Mouse (Mus musculus) limb, embryonic 14.5 days (tissue): Measurements from ENCODE around the gene Orm1. TPM values are rescaled to one million over a fixed set of nuclear protein-coding genes. Genes with fewer than 3 reads are reported as not detected.
"Not testable (repeated sequence)": the region's sequence is repeated elsewhere in the genome, so short reads cannot be mapped to it uniquely, and the experiment has no call there.

Experiments
- ATAC-seq: fragments of 200-750 bp; cut with Nextera tagmentation; 2 replicates; pipeline ENCODE4 v1.8.0; 2017; ENCODE audit warnings: low read depth, moderate number of reproducible peaks, moderate TSS enrichment; ENCODE audit not compliant: low FRiP score
- DNase-seq: peaks from one replicate; pipeline ENCODE4 v3.0.0-alpha.2; 2015; ENCODE audit warnings: low spot score
- H3K27ac ChIP-seq: fragments of 300-500 bp; sonication (generic); replicated peaks from 2 replicates; pipeline ENCODE4 v1.5.1; 2014; ENCODE audit warnings: low read depth, mild to moderate bottlenecking, low read length, moderate library complexity, mixed read lengths
- H3K27me3 ChIP-seq: fragments of 300-500 bp; sonication (generic); 2 replicates; pipeline ENCODE4 v1.6.1; 2014; ENCODE audit warnings: low read length, mixed read lengths; ENCODE audit not compliant: control insufficient read depth, insufficient read depth
- H3K36me3 ChIP-seq: fragments of 300-500 bp; sonication (generic); 2 replicates; pipeline ENCODE4 v1.6.1; 2014; ENCODE audit warnings: mild to moderate bottlenecking, low read length, moderate library complexity, mixed read lengths; ENCODE audit not compliant: control insufficient read depth, insufficient read depth
- H3K4me1 ChIP-seq: fragments of 300-500 bp; sonication (generic); 2 replicates; pipeline ENCODE4 v1.6.1; 2014; ENCODE audit warnings: antibody characterized with exemption, low read length, mixed read lengths; ENCODE audit not compliant: control insufficient read depth, insufficient read depth
- H3K4me2 ChIP-seq: fragments of 300-500 bp; sonication (generic); replicated peaks from 2 replicates; pipeline ENCODE4 v1.6.1; 2014; ENCODE audit warnings: low read depth, mild to moderate bottlenecking, low read length, moderate library complexity; ENCODE audit not compliant: severe bottlenecking
- H3K4me3 ChIP-seq: fragments of 300-500 bp; sonication (generic); replicated peaks from 2 replicates; pipeline ENCODE4 v1.5.1; 2014; ENCODE audit warnings: low read length
- H3K9ac ChIP-seq: fragments of 300-500 bp; sonication (generic); 2 replicates; pipeline ENCODE4 v1.6.1; 2014; ENCODE audit warnings: mild to moderate bottlenecking, low read depth, low read length, moderate library complexity; ENCODE audit not compliant: severe bottlenecking
- H3K9me3 ChIP-seq: fragments of 300-500 bp; sonication (generic); 2 replicates; pipeline ENCODE4 v1.6.1; 2016; ENCODE audit warnings: low read length; ENCODE audit not compliant: control insufficient read depth
- POLR2A ChIP-seq: fragments of 200-500 bp; IDR thresholded peaks from 2 replicates; pipeline ENCODE4 v1.8.0; 2012; ENCODE audit warnings: inconsistent platforms, mild to moderate bottlenecking, moderate library complexity, borderline replicate concordance; ENCODE audit not compliant: insufficient read depth, insufficient read length; ENCODE audit errors: extremely low read depth
- WGBS: fragments of 180-500 bp; shearing (Covaris S2); extraction: QIAGEN DNeasy Blood & Tissue Kit; methylation state at CpG from one replicate; pipeline ENCODE4 v1.1.7; 2014; 5-methylcytosine and 5-hydroxymethylcytosine counted together
- polyA plus RNA-seq, 2 experiments: library from polyadenylated mRNA; depleted of rRNA in 1 of 2; stranded (reverse) in 1 of 2; unstranded in 1 of 2; fragments of >200 nt; fragmentation: Nextera tagmentation in 1 of 2; extraction: Ambion mirVana in 1 of 2; gene quantifications; 2 replicates each; pipeline versions ENCODE4 v1.2.1 to v1.2.3; 2012 to 2014

Gene Orm1
- polyA plus RNA-seq, 2 experiments = 0.28 to 1.6 TPM

- no peaks in the 10 kb centered on the region for H3K27me3 ChIP-seq
- TF ChIP-seq POLR2A = no peak
- no peak overlapping the region for H3K4me2 ChIP-seq
- H3K4me1 ChIP-seq = no peaks in the 10 kb centered on the region
- no peaks in the 10 kb centered on the region for H3K9me3 ChIP-seq
- no peak overlapping the region for H3K9ac ChIP-seq
- ATAC-seq (no peak), DNase-seq (no peak)
- no peak overlapping the region for H3K27ac ChIP-seq
- peaks cover 77% of the 10 kb centered on the region for H3K36me3 ChIP-seq
- H3K4me3 ChIP-seq = no peak overlapping the region
- 61% methylated on average over 9 of the region's 9 CpGs for WGBS
These were observed 28.1 kb upstream of the Orm1 start for GRCm38 (mm10) chr4:63316076-63316746.

GRCm38 (mm10) chr4:63319566-63319965, 24.8 kb upstream of the Orm1 start:
- 28% methylated on average over 3 of the region's 3 CpGs for WGBS
- peaks cover 82% of the 10 kb centered on the region for H3K36me3 ChIP-seq
- DNase-seq = peak; percentile 73
- not testable (repeated sequence) for H3K9me3 ChIP-seq, ATAC-seq, H3K4me2 ChIP-seq, H3K27me3 ChIP-seq, H3K27ac ChIP-seq, H3K9ac ChIP-seq, H3K4me3 ChIP-seq, H3K4me1 ChIP-seq

GRCm38 (mm10) chr4:63323275-63323815, 21.0 kb upstream of the Orm1 start:
- 79% methylated on average over 8 of the region's 8 CpGs for WGBS
- Histone ChIP-seq H3K4me3 (no peak overlapping the region), H3K36me3 (peaks cover 83% of the 10 kb centered on the region)

GRCm38 (mm10) chr4:63333403-63333802, 11.0 kb upstream of the Orm1 start:
- Histone ChIP-seq H3K4me2 (no peak overlapping the region), H3K4me3 (no peak overlapping the region), H3K36me3 (peaks cover 51% of the 10 kb centered on the region), H3K9me3 (no peaks in the 10 kb centered on the region), H3K27me3 (no peaks in the 10 kb centered on the region), H3K4me1 (no peaks in the 10 kb centered on the region), H3K9ac (no peak overlapping the region), H3K27ac (no peak overlapping the region)
- TF ChIP-seq POLR2A = no peak
- DNase-seq (no peak), ATAC-seq (no peak)
- 80% methylated on average over 4 of the region's 4 CpGs for WGBS

More at GRCm38 (mm10) chr4:63323275-63323815, 21.0 kb upstream of the Orm1 start:
- Histone ChIP-seq H3K4me2 (no peak overlapping the region), H3K27ac (no peak overlapping the region), H3K9ac (no peak overlapping the region), H3K4me1 (no peaks in the 10 kb centered on the region), H3K9me3 (0 out of 2 replicates have a peak, but pooled peaks cover 3% of the 10 kb centered on the region), H3K27me3 (no peaks in the 10 kb centered on the region)
- TF ChIP-seq POLR2A = no peak
- no peak for ATAC-seq
- DNase-seq = no peak

- H3K4me3 ChIP-seq = no peak overlapping the region
- H3K9me3 ChIP-seq = no peaks in the 10 kb centered on the region
- DNase-seq (no peak), ATAC-seq (no peak)
- H3K27ac ChIP-seq = no peak overlapping the region
- H3K4me1 ChIP-seq = no peaks in the 10 kb centered on the region
- 58% methylated on average over 3 of the region's 3 CpGs for WGBS
- peaks cover 8% of the 10 kb centered on the region for H3K36me3 ChIP-seq
- TF ChIP-seq POLR2A = no peak
- H3K27me3 ChIP-seq = no peaks in the 10 kb centered on the region
- H3K4me2 ChIP-seq = no peak overlapping the region
- H3K9ac ChIP-seq = no peak overlapping the region
These were observed 5.8 kb upstream of the Orm1 start for GRCm38 (mm10) chr4:63338414-63339076.
